In genomic region chr16:48994343-48994693, GRCm38 (mm10) we compare ENCODE assay signal across 8 mouse cellular contexts. TPM values are rescaled to one million over a fixed set of nuclear protein-coding genes. Genes with fewer than 3 reads are reported as not detected.
DNase-seq lines count a peak whose midpoint lies in the region; ATAC-seq and TF ChIP-seq lines count a peak whose summit lies in the region.

No protein-coding gene starts in this region.

- H3K4me3 ChIP-seq in lung, postnatal 0 days (ENCODE audit: low read depth, low read length) = peak overlapping the region; percentile 97
- H3K4me3 ChIP-seq in forebrain, embryonic 10.5 days = peak overlapping the region; percentile 82
- H3K4me3 ChIP-seq in liver, adult 2 months (ENCODE audit: insufficient read depth, low read depth, low read length) = peak overlapping the region; percentile 94
- H3K4me3 ChIP-seq in stomach, embryonic 15.5 days (replicated peaks) = peak overlapping the region; percentile 93

- no peak for DNase-seq in lung, postnatal 0 days (ENCODE audit: low spot score)
- no peak for DNase-seq in lung, postnatal 4 days
- no peak for DNase-seq in forebrain, embryonic 10.5 days (ENCODE audit: extremely low spot score, low spot score)
- no peak for DNase-seq in liver, adult 2 months (ENCODE audit: extremely low read depth, low read depth, low spot score)
- DNase-seq in left cerebral cortex, adult 18-20 months (ENCODE audit: low spot score in 2 of 2) = no peak
- no peak for DNase-seq in thymus, postnatal 10 days (ENCODE audit: low spot score in 2 of 2)
- no peak for DNase-seq in layer of hippocampus, adult 9-10 months (ENCODE audit: low spot score)

- H3K4me1 ChIP-seq in lung, postnatal 0 days (ENCODE audit: insufficient read depth, low read depth, low read length) = no peaks in the 10 kb centered on the region
- H3K4me1 ChIP-seq in forebrain, embryonic 10.5 days = peaks cover 25% of the 10 kb centered on the region
- peaks cover 5% of the 10 kb centered on the region; the same call in 1 of the 2 replicates for H3K4me1 ChIP-seq in liver, adult 2 months (ENCODE audit: control insufficient read depth, insufficient read depth, low read length)
- peaks cover 11% of the 10 kb centered on the region for H3K4me1 ChIP-seq in stomach, embryonic 15.5 days

- no peaks in the 10 kb centered on the region for H3K36me3 ChIP-seq in lung, postnatal 0 days (ENCODE audit: insufficient read depth, low read length)
- peaks cover 48% of the 10 kb centered on the region for H3K36me3 ChIP-seq in forebrain, embryonic 10.5 days (replicated peaks)
- H3K36me3 ChIP-seq in liver, adult 2 months (ENCODE audit: control insufficient read depth, insufficient read depth, low read length) = no peaks in the 10 kb centered on the region
- no peaks in the 10 kb centered on the region for H3K36me3 ChIP-seq in stomach, embryonic 15.5 days

- H3K9ac ChIP-seq in lung, postnatal 0 days (replicated peaks; ENCODE audit: low read depth) = peak overlapping the region; percentile 99
- H3K9ac ChIP-seq in liver, adult 2 months (ENCODE audit: low read depth, low read length) = peak overlapping the region; percentile 76
- peak overlapping the region; percentile 71 for H3K9ac ChIP-seq in stomach, embryonic 15.5 days

- peaks cover 7% of the 10 kb centered on the region; the same call in 1 of the 2 replicates for H3K79me2 ChIP-seq in liver, adult 2 months (ENCODE audit: control insufficient read depth, insufficient read depth, low read length)

- 0% methylated on average over 18 of the region's 18 CpGs for WGBS in lung, postnatal 0 days
- WGBS in forebrain, embryonic 10.5 days = under 1% methylated on average over 18 of the region's 18 CpGs
- under 1% methylated on average over 18 of the region's 18 CpGs for WGBS in liver, adult 2 months
- under 1% methylated on average over 18 of the region's 18 CpGs for WGBS in stomach, embryonic 15.5 days

- no peaks in the 10 kb centered on the region for H3K9me3 ChIP-seq in lung, postnatal 0 days (ENCODE audit: low read length)
- H3K9me3 ChIP-seq in forebrain, embryonic 10.5 days = no peaks in the 10 kb centered on the region; the same call in 1 of the 2 replicates
- no peaks in the 10 kb centered on the region for H3K9me3 ChIP-seq in stomach, embryonic 15.5 days

- no peak for TF ChIP-seq CTCF in lung, postnatal 0 days (IDR thresholded peaks at IDR 0.05)
- no peak for TF ChIP-seq CTCF in liver, adult 2 months (IDR thresholded peaks at IDR 0.05; ENCODE audit: low read depth, low read length)

- H3K27ac ChIP-seq in lung, postnatal 0 days (ENCODE audit: low read length) = no peak overlapping the region
- H3K27ac ChIP-seq in forebrain, embryonic 10.5 days = peak overlapping the region; percentile 99
- no peak overlapping the region for H3K27ac ChIP-seq in liver, adult 2 months (replicated peaks; ENCODE audit: insufficient read depth, low read depth, low read length)
- peak overlapping the region; percentile 48 for H3K27ac ChIP-seq in stomach, embryonic 15.5 days

- ATAC-seq in lung, postnatal 0 days = peak; percentile 2
- peak; percentile 36 for ATAC-seq in stomach, embryonic 15.5 days (ENCODE audit: insufficient read depth, low FRiP score, low read depth)

- no peak for TF ChIP-seq EP300 in lung, postnatal 0 days (IDR thresholded peaks at IDR 0.05)

- TF ChIP-seq POLR2A in liver, adult 2 months (IDR thresholded peaks at IDR 0.05; ENCODE audit: extremely low read depth, insufficient read depth, low read length) = no peak

- H3K27me3 ChIP-seq in lung, postnatal 0 days (replicated peaks; ENCODE audit: insufficient read depth, low read length) = no peaks in the 10 kb centered on the region
- H3K27me3 ChIP-seq in forebrain, embryonic 10.5 days (ENCODE audit: poor library complexity, severe bottlenecking) = no peaks in the 10 kb centered on the region
- no peaks in the 10 kb centered on the region for H3K27me3 ChIP-seq in liver, adult 2 months (ENCODE audit: control insufficient read depth, insufficient read depth, low read length)
- H3K27me3 ChIP-seq in stomach, embryonic 15.5 days (replicated peaks) = no peaks in the 10 kb centered on the region

- H3K4me2 ChIP-seq in lung, postnatal 0 days (replicated peaks; ENCODE audit: low read depth, low read length) = peak overlapping the region; percentile 83
- H3K4me2 ChIP-seq in stomach, embryonic 15.5 days = peak overlapping the region; percentile 71

RNA-seq across cellular contexts. Expression of gene Cip2a, which starts 0.3 kb away (rescaled TPM):
- polyA plus RNA-seq in lung, postnatal 0 days (2015; fragmentation: Nextera tagmentation; extraction: Ambion mirVana) = 1.5 and 2.4 TPM in 2 replicates
- polyA plus RNA-seq in forebrain, embryonic 10.5 days (2016; fragmentation: Nextera tagmentation; extraction: Ambion mirVana) = 49.4 and 50.7 TPM in 2 replicates
- total RNA-seq in liver, adult 2 months (2014; rRNA removed) = 1.0 and 1.3 TPM in 2 replicates
- polyA plus RNA-seq in liver, adult 2 months (2012; rRNA removed) = 0.18 and 0.66 TPM in 2 replicates
- 24.1 and 25.0 TPM in 2 replicates for polyA plus RNA-seq in stomach, embryonic 15.5 days (2015; fragmentation: Nextera tagmentation; extraction: Ambion mirVana)
- 1 to 10 TPM; 2.2 to 3.4 TPM for total RNA-seq in left cerebral cortex, adult 18-20 months (2021)

RNA-seq across cellular contexts. Expression of gene Dzip3, which starts 0.4 kb away (rescaled TPM):
- 5.9 and 7.5 TPM in 2 replicates for polyA plus RNA-seq in lung, postnatal 0 days (2015; fragmentation: Nextera tagmentation; extraction: Ambion mirVana)
- polyA plus RNA-seq in forebrain, embryonic 10.5 days (2016; fragmentation: Nextera tagmentation; extraction: Ambion mirVana) = 36.0 and 40.0 TPM in 2 replicates
- 3.4 and 4.0 TPM in 2 replicates for total RNA-seq in liver, adult 2 months (2014; rRNA removed)
- 0.21 and 0.37 TPM in 2 replicates for polyA plus RNA-seq in liver, adult 2 months (2012; rRNA removed)
- 21.4 and 23.3 TPM in 2 replicates for polyA plus RNA-seq in stomach, embryonic 15.5 days (2015; fragmentation: Nextera tagmentation; extraction: Ambion mirVana)
- total RNA-seq in left cerebral cortex, adult 18-20 months (2021) = 10 to 100 TPM; 78.3 to 85.7 TPM

Comparison
In these comparisons a context has a peak if more than half of its experiments do, and no peak if none do; other contexts are left out.
1. H3K27ac ChIP-seq: peak in forebrain, embryonic 10.5 days (single experiment) and stomach, embryonic 15.5 days (single experiment); none in lung, postnatal 0 days (single experiment) and liver, adult 2 months (single experiment).
2. Peak in every context shown above with its lines, with median percentiles within 50 percentile points of each other: H3K4me3 ChIP-seq and H3K9ac ChIP-seq.